Mouse (Mus musculus): ENCODE measurements around the gene Ddx52.

- TF ChIP-seq POLR2A (IDR thresholded peaks at IDR 0.05; ENCODE audit: borderline replicate concordance, control insufficient read depth, low read depth, low read length) (no peak), CTCF (IDR thresholded peaks at IDR 0.05; ENCODE audit: control insufficient read depth, insufficient read depth, low read length) (peak; percentile 79)
These were observed 14.8 kb upstream of the Ddx52 start for GRCm38 (mm10) chr11:83927097-83927496.

Data from bone marrow, adult 2 months (tissue).